Mouse (Mus musculus) midbrain, embryonic 16.5 days (tissue): ENCODE results near the gene Rangap1. TPM values are rescaled to one million over a fixed set of nuclear protein-coding genes. Genes with fewer than 3 reads are reported as not detected.

Experiments
- ATAC-seq: fragments of 200-750 bp; cut with Nextera tagmentation; 2 replicates; pipeline ENCODE4 v1.8.0; 2017; ENCODE audit warnings: moderate TSS enrichment
- H3K27ac ChIP-seq: fragments of 300-500 bp; sonication (generic); 2 replicates; pipeline ENCODE4 v1.5.1; 2014; ENCODE audit warnings: mild to moderate bottlenecking, low read length, mixed read lengths
- H3K27me3 ChIP-seq: fragments of 300-500 bp; sonication (generic); 2 replicates; pipeline ENCODE4 v1.6.1; 2014; ENCODE audit warnings: low read depth, low read length, mixed read lengths; ENCODE audit not compliant: control insufficient read depth, insufficient read depth
- H3K36me3 ChIP-seq: fragments of 300-500 bp; sonication (generic); 2 replicates; pipeline ENCODE4 v1.6.1; 2014; ENCODE audit warnings: mild to moderate bottlenecking, low read length, moderate library complexity, mixed read lengths; ENCODE audit not compliant: control insufficient read depth, insufficient read depth
- H3K4me1 ChIP-seq: fragments of 300-500 bp; sonication (generic); 2 replicates; pipeline ENCODE4 v1.6.1; 2014; ENCODE audit warnings: mild to moderate bottlenecking, low read length, mixed read lengths; ENCODE audit not compliant: control insufficient read depth, insufficient read depth
- H3K4me2 ChIP-seq: fragments of 300-500 bp; sonication (generic); 2 replicates; pipeline ENCODE4 v1.6.1; 2014; ENCODE audit warnings: mild to moderate bottlenecking, low read length, mixed read lengths
- H3K4me3 ChIP-seq: fragments of 300-500 bp; sonication (generic); 2 replicates; pipeline ENCODE4 v1.5.1; 2014; ENCODE audit warnings: low read depth, mild to moderate bottlenecking, low read length, moderate library complexity, mixed read lengths
- H3K9ac ChIP-seq: fragments of 300-500 bp; sonication (generic); 2 replicates; pipeline ENCODE4 v1.6.1; 2014; ENCODE audit warnings: low read depth, low read length, mixed read lengths
- H3K9me3 ChIP-seq: fragments of 300-500 bp; sonication (generic); replicated peaks from 2 replicates; pipeline ENCODE4 v1.6.1; 2014; ENCODE audit warnings: mild to moderate bottlenecking, low read length, mixed read lengths; ENCODE audit not compliant: control insufficient read depth, poor library complexity, severe bottlenecking
- WGBS: fragments of 180-500 bp; shearing (Covaris S2); extraction: QIAGEN DNeasy Blood & Tissue Kit; methylation state at CpG from one replicate; pipeline ENCODE4 v1.1.7; 2014; 5-methylcytosine and 5-hydroxymethylcytosine counted together
- polyA plus RNA-seq: library from polyadenylated mRNA; unstranded; fragments of >200 nt; fragmentation: Nextera tagmentation; extraction: Ambion mirVana; gene quantifications from 2 replicates; pipeline ENCODE4 v1.2.1, GENCODE M21; 2015

The Rangap1 gene
- polyA plus RNA-seq, 1 experiment from 2014 or later, result 161 TPM

DNA sequence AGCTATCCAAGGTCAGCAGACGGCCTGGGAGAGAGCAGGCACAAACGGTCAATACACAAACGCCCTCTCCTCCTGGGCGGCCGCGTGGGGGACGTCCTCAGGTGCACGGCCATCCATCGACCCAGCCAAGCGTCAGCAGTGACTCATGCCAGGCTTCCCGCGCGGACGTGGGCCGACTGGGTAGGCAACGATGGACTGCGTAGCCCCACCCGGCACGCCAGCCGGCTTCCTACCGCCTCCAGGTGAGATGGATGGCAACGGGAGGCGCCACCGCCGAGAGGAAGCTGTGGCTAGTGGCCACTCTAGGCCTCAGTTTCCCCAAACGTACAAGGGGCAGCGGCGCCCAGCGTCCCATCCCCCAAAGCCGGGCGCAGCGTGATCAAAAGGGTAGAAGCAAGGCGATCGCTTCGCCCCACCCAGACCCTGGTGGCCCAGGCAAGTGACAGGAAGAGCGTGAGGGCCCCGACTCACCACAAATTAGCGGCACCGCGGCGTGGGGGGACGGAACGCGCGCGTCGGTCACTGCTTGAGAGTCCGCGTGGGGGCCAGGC lies 16.0 kb downstream of the Rangap1 start:
- WGBS, result 0% methylated on average over 49 of the region's 49 CpGs

GRCm38 (mm10) chr15:81725965-81726364 lies 19.4 kb downstream of the Rangap1 start:
- no peak for ATAC-seq
- H3K27ac ChIP-seq, result no peak overlapping the region
- H3K4me2 ChIP-seq, result no peak overlapping the region
- peaks cover 10% of the 10 kb centered on the region for H3K36me3 ChIP-seq
- no peaks in the 10 kb centered on the region for H3K27me3 ChIP-seq
- H3K4me1 ChIP-seq, result peaks cover 15% of the 10 kb centered on the region
- H3K9me3 ChIP-seq, result no peaks in the 10 kb centered on the region
- 94% methylated on average over 8 of the region's 8 CpGs for WGBS
- H3K4me3 ChIP-seq, result no peak overlapping the region
- H3K9ac ChIP-seq, result no peak overlapping the region

More for the DNA sequence above, 16.0 kb downstream of the Rangap1 start:
- Histone ChIP-seq H3K9ac (peak overlapping the region; percentile 87), H3K4me3 (peak overlapping the region; percentile 66), H3K9me3 (no peaks in the 10 kb centered on the region), H3K4me2 (peak overlapping the region; percentile 91), H3K4me1 (peaks cover 15% of the 10 kb centered on the region), H3K36me3 (no peaks in the 10 kb centered on the region), H3K27me3 (no peaks in the 10 kb centered on the region), H3K27ac (peak overlapping the region; percentile 43)
- ATAC-seq, result peak; percentile 54

- H3K4me3 ChIP-seq, result no peak overlapping the region
- no peak for ATAC-seq
- no peaks in the 10 kb centered on the region for H3K9me3 ChIP-seq
- peaks cover 15% of the 10 kb centered on the region for H3K36me3 ChIP-seq
- 93% methylated on average over 11 of the region's 11 CpGs for WGBS
- no peaks in the 10 kb centered on the region for H3K27me3 ChIP-seq
- H3K4me2 ChIP-seq, result no peak overlapping the region
- peaks cover 16% of the 10 kb centered on the region for H3K4me1 ChIP-seq
- H3K9ac ChIP-seq, result no peak overlapping the region
- H3K27ac ChIP-seq, result no peak overlapping the region
Measured at GRCm38 (mm10) chr15:81723653-81724052, 21.7 kb downstream of the Rangap1 start.

- 91% methylated on average over 5 of the region's 5 CpGs for whole genome bisulfite sequencing
- no peaks in the 10 kb centered on the region for H3K9me3 ChIP-seq
- no peak for ATAC-seq
- H3K27me3 ChIP-seq, result no peaks in the 10 kb centered on the region
- H3K4me2 ChIP-seq, result no peak overlapping the region
- H3K4me1 ChIP-seq, result peaks cover 12% of the 10 kb centered on the region; the same call in 1 of the 2 replicates
- H3K27ac ChIP-seq, result no peak overlapping the region
- H3K9ac ChIP-seq, result no peak overlapping the region
- H3K36me3 ChIP-seq, result peaks cover 15% of the 10 kb centered on the region
- no peak overlapping the region for H3K4me3 ChIP-seq
Measured at GRCm38 (mm10) chr15:81722361-81722760, 23.0 kb downstream of the Rangap1 start.

DNA sequence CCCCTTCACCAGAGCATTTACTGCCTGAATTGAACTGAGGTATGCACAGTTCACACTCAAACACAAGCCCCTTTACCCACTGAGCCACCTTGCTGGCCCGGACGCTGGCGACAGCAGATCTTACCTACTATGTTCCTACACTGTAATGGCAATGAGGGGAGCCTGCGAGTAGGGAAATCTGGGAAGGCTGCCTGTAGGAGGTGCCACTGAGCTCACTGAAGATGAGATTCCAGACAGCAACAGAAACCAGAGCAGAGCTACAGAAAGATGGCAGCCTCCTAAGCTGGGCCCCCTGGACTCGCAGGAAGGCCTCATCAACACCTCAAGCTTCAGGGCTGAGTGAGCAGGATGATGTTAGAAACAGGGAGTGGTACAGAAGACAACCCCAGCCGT lies 26.2 kb downstream of the Rangap1 start:
- H3K4me1 ChIP-seq, result peaks cover 13% of the 10 kb centered on the region; the same call in 1 of the 2 replicates
- no peak overlapping the region for H3K4me2 ChIP-seq
- H3K9me3 ChIP-seq, result no peaks in the 10 kb centered on the region
- H3K27me3 ChIP-seq, result no peaks in the 10 kb centered on the region
- 92% methylated on average over 6 of the region's 6 CpGs for WGBS
- H3K4me3 ChIP-seq, result no peak overlapping the region
- H3K9ac ChIP-seq, result no peak overlapping the region
- H3K27ac ChIP-seq, result peak overlapping the region; percentile 88
- peaks cover 20% of the 10 kb centered on the region for H3K36me3 ChIP-seq
- no peak for ATAC-seq

GRCm38 (mm10) chr15:81718336-81719138 lies 26.8 kb downstream of the Rangap1 start:
- Histone ChIP-seq H3K4me1 (peaks cover 13% of the 10 kb centered on the region; the same call in 1 of the 2 replicates), H3K27ac (peak overlapping the region; percentile 88), H3K36me3 (peaks cover 19% of the 10 kb centered on the region), H3K9ac (peak overlapping the region; percentile 39; the same call in 1 of the 2 replicates), H3K27me3 (no peaks in the 10 kb centered on the region), H3K4me3 (no peak overlapping the region), H3K9me3 (no peaks in the 10 kb centered on the region), H3K4me2 (peak overlapping the region; percentile 41)
- 69% methylated on average over 9 of the region's 9 CpGs for WGBS
- peak; percentile 93 for ATAC-seq

DNA sequence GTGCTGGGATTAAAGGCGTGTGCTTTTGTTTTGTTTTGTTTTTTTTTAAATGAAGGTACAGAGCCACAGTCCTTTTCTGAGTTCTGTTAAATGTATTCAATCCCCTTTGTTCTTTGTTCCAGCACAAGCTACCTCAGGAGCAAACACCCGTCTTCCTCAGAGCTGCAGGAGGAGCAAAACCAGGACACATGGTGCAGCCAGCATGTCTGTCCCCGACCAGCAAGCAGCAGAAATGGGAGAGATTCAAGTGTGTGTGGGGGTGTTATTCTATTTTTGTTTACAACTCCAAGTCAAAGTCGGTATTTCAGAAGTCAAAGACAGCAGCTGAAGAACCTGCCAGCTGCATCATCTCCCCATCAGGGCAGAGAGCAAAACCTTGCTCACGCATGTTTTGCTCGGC lies 31.6 kb downstream of the Rangap1 start:
- Histone ChIP-seq H3K27me3 (no peaks in the 10 kb centered on the region), H3K4me2 (no peak overlapping the region), H3K4me3 (no peak overlapping the region), H3K9me3 (no peaks in the 10 kb centered on the region), H3K4me1 (peaks cover 10% of the 10 kb centered on the region; the same call in 1 of the 2 replicates), H3K9ac (no peak overlapping the region), H3K36me3 (peaks cover 40% of the 10 kb centered on the region), H3K27ac (no peak overlapping the region)
- ATAC-seq, result no peak
- 81% methylated on average over 6 of the region's 6 CpGs for WGBS

GRCm38 (mm10) chr15:81710801-81711200 lies 34.5 kb downstream of the Rangap1 start:
- no peak overlapping the region for H3K9ac ChIP-seq
- 77% methylated on average over 4 of the region's 4 CpGs for WGBS
- H3K4me1 ChIP-seq, result no peaks in the 10 kb centered on the region
- peaks cover 41% of the 10 kb centered on the region for H3K36me3 ChIP-seq
- no peaks in the 10 kb centered on the region for H3K27me3 ChIP-seq
- no peak overlapping the region for H3K4me2 ChIP-seq
- H3K27ac ChIP-seq, result no peak overlapping the region
- H3K4me3 ChIP-seq, result no peak overlapping the region
- H3K9me3 ChIP-seq, result no peaks in the 10 kb centered on the region
- no peak for ATAC-seq

DNA sequence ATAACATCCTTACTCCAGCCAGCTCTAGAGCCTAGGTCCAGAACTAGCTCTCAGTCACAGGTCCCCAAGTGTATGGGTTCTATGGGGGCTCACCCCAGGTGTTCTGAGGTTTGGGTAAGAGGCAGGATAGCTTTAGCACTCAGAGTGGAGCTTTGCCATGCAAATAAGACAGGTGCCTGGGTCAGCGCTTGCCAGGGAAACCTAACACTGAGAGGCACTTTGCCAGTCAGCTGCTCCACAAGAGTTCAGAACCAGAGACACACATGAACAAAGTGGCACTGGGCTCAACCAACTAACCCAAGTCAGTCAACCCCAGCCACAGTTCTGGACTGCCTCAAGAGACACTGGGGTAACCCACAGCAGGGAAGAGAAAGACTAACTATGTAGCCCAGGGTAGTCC lies 35.6 kb downstream of the Rangap1 start:
- Histone ChIP-seq H3K9ac (no peak overlapping the region), H3K9me3 (no peaks in the 10 kb centered on the region), H3K4me1 (no peaks in the 10 kb centered on the region), H3K27ac (no peak overlapping the region), H3K4me3 (no peak overlapping the region), H3K4me2 (no peak overlapping the region), H3K36me3 (peaks cover 45% of the 10 kb centered on the region), H3K27me3 (no peaks in the 10 kb centered on the region)
- WGBS, result 94% methylated on average over 1 of the region's 1 CpGs
- no peak for ATAC-seq
